Mouse (Mus musculus): ENCODE data around the gene Ifna11. TPM values are rescaled to one million over a fixed set of nuclear protein-coding genes. Genes with fewer than 3 reads are reported as not detected.
"Not testable (repeated sequence)": the region's sequence is repeated elsewhere in the genome, so short reads cannot be mapped to it uniquely, and the experiment has no call there.

Gene Ifna11
- polyA plus RNA-seq, 1 experiment from 2014 or later, result not detected

DNA sequence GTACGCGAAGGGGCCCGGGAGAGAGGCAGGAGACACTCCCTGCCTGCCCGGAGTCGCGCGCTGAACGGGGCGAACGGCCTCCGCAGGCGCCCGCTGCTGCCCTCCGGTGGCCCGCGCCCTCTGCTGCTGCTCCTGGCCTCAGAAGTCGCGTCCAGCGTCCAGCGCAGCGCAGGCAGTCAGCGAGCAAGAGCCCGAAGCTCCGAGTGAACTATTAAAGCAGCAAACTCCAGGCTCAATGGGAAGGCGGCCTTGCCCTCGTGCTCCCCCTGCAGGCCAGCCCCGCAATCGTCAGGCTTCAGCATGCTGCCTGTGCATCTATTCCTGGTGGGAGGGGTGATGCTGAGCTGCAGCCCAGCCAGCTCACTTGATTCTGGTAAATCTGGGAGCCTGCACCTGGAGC is 28.5 kb upstream of the Ifna11 start, which contains the start of gene Gm13278:
Gene Gm13278 (plus strand): TSS at position 301 of the 400 bp plus-strand sequence.
- H3K9me3 ChIP-seq (replicated peaks; ENCODE audit: control insufficient read depth, low read length); H3K4me3 ChIP-seq (ENCODE audit: low read depth, low read length); H3K9ac ChIP-seq (ENCODE audit: low read depth, low read length); H3K4me1 ChIP-seq (ENCODE audit: control insufficient read depth, low read depth, low read length); ATAC-seq (ENCODE audit: low read depth); H3K4me2 ChIP-seq (ENCODE audit: low read depth, low read length); H3K27ac ChIP-seq (ENCODE audit: low read length); H3K36me3 ChIP-seq (ENCODE audit: control insufficient read depth, insufficient read depth); H3K27me3 ChIP-seq (ENCODE audit: control insufficient read depth, insufficient read depth, low read depth, low read length): not testable (repeated sequence)
- WGBS (ENCODE audit: insufficient replicate concordance), result no CpG with 5 or more reads among the region's 28 CpGs

GRCm38 (mm10) chr4:88793936-88794675 is 25.7 kb upstream of the Ifna11 start, which contains the start of gene Gm13275:
Gene Gm13275, plus strand, starts transcription at chr4:88794487.
- H3K9ac ChIP-seq (ENCODE audit: low read depth, low read length); ATAC-seq (ENCODE audit: low read depth); H3K27me3 ChIP-seq (ENCODE audit: control insufficient read depth, insufficient read depth, low read depth, low read length); H3K4me3 ChIP-seq (ENCODE audit: low read depth, low read length); H3K36me3 ChIP-seq (ENCODE audit: control insufficient read depth, insufficient read depth); H3K9me3 ChIP-seq (replicated peaks; ENCODE audit: control insufficient read depth, low read length); H3K4me1 ChIP-seq (ENCODE audit: control insufficient read depth, low read depth, low read length); H3K4me2 ChIP-seq (ENCODE audit: low read depth, low read length); H3K27ac ChIP-seq (ENCODE audit: low read length): not testable (repeated sequence)
- 0% methylated on average over 9 of the region's 52 CpGs for WGBS (ENCODE audit: insufficient replicate concordance)

DNA sequence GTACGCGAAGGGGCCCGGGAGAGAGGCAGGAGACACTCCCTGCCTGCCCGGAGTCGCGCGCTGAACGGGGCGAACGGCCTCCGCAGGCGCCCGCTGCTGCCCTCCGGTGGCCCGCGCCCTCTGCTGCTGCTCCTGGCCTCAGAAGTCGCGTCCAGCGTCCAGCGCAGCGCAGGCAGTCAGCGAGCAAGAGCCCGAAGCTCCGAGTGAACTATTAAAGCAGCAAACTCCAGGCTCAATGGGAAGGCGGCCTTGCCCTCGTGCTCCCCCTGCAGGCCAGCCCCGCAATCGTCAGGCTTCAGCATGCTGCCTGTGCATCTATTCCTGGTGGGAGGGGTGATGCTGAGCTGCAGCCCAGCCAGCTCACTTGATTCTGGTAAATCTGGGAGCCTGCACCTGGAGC is 22.7 kb upstream of the Ifna11 start, which contains the start of gene Gm13279:
Gene Gm13279 (plus strand): TSS at position 301 of the 400 bp plus-strand sequence.
- not testable (repeated sequence) for H3K36me3 ChIP-seq (ENCODE audit: control insufficient read depth, insufficient read depth); H3K27me3 ChIP-seq (ENCODE audit: control insufficient read depth, insufficient read depth, low read depth, low read length); H3K9me3 ChIP-seq (replicated peaks; ENCODE audit: control insufficient read depth, low read length); H3K4me2 ChIP-seq (ENCODE audit: low read depth, low read length); H3K27ac ChIP-seq (ENCODE audit: low read length); H3K4me1 ChIP-seq (ENCODE audit: control insufficient read depth, low read depth, low read length); ATAC-seq (ENCODE audit: low read depth); H3K4me3 ChIP-seq (ENCODE audit: low read depth, low read length); H3K9ac ChIP-seq (ENCODE audit: low read depth, low read length)
- no CpG with 5 or more reads among the region's 28 CpGs for WGBS (ENCODE audit: insufficient replicate concordance)

DNA sequence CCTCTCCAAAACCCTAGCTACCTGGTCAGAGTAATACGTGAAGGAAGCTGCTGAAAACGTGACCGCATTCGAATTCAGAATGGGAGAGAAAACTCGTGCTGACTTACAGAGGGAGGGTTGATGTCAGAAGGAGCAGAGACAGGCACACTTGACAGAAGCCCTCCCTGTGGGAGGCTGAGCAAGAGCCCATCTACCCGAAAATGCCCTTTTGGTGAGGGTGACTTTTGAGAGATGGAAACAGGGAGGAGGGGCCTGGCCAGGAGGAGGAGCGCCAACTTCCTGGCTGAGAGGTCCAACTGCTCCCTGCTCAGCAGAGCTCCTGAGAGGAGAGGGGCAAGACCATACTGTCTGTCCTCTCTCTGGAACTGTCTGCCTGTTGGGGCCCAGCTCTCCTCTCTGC is 20.4 kb upstream of the Ifna11 start, which contains the start of gene Gm13285:
Gene Gm13285 (plus strand): TSS at position 301 of the 400 bp plus-strand sequence.
- not testable (repeated sequence) for H3K27me3 ChIP-seq (ENCODE audit: control insufficient read depth, insufficient read depth, low read depth, low read length); H3K9ac ChIP-seq (ENCODE audit: low read depth, low read length); H3K27ac ChIP-seq (ENCODE audit: low read length); ATAC-seq (ENCODE audit: low read depth); H3K4me3 ChIP-seq (ENCODE audit: low read depth, low read length); H3K9me3 ChIP-seq (replicated peaks; ENCODE audit: control insufficient read depth, low read length); H3K36me3 ChIP-seq (ENCODE audit: control insufficient read depth, insufficient read depth); H3K4me2 ChIP-seq (ENCODE audit: low read depth, low read length); H3K4me1 ChIP-seq (ENCODE audit: control insufficient read depth, low read depth, low read length)
- 20% methylated on average over 1 of the region's 7 CpGs for WGBS (ENCODE audit: insufficient replicate concordance)

DNA sequence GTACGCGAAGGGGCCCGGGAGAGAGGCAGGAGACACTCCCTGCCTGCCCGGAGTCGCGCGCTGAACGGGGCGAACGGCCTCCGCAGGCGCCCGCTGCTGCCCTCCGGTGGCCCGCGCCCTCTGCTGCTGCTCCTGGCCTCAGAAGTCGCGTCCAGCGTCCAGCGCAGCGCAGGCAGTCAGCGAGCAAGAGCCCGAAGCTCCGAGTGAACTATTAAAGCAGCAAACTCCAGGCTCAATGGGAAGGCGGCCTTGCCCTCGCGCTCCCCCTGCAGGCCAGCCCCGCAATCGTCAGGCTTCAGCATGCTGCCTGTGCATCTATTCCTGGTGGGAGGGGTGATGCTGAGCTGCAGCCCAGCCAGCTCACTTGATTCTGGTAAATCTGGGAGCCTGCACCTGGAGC is 16.8 kb upstream of the Ifna11 start, which contains the start of gene Gm13287:
Gene Gm13287 (plus strand): TSS at position 301 of the 400 bp plus-strand sequence.
- H3K4me3 ChIP-seq (ENCODE audit: low read depth, low read length); H3K27ac ChIP-seq (ENCODE audit: low read length); H3K27me3 ChIP-seq (ENCODE audit: control insufficient read depth, insufficient read depth, low read depth, low read length); H3K9ac ChIP-seq (ENCODE audit: low read depth, low read length); H3K36me3 ChIP-seq (ENCODE audit: control insufficient read depth, insufficient read depth); H3K9me3 ChIP-seq (replicated peaks; ENCODE audit: control insufficient read depth, low read length); H3K4me1 ChIP-seq (ENCODE audit: control insufficient read depth, low read depth, low read length); ATAC-seq (ENCODE audit: low read depth): not testable (repeated sequence)
- WGBS (ENCODE audit: insufficient replicate concordance), result no CpG with 5 or more reads among the region's 29 CpGs
- peak within 1 kb of the TSS; percentile 27; the same call in 1 of the 2 replicates for H3K4me2 ChIP-seq (ENCODE audit: low read depth, low read length)

GRCm38 (mm10) chr4:88805231-88805630 is 14.5 kb upstream of the Ifna11 start, which contains the start of gene Gm13288:
Gene Gm13288, plus strand, starts transcription at chr4:88805531.
- not testable (repeated sequence) for ATAC-seq (ENCODE audit: low read depth); H3K4me2 ChIP-seq (ENCODE audit: low read depth, low read length); H3K36me3 ChIP-seq (ENCODE audit: control insufficient read depth, insufficient read depth); H3K4me3 ChIP-seq (ENCODE audit: low read depth, low read length); H3K9me3 ChIP-seq (replicated peaks; ENCODE audit: control insufficient read depth, low read length); H3K27ac ChIP-seq (ENCODE audit: low read length); H3K9ac ChIP-seq (ENCODE audit: low read depth, low read length); H3K27me3 ChIP-seq (ENCODE audit: control insufficient read depth, insufficient read depth, low read depth, low read length); H3K4me1 ChIP-seq (ENCODE audit: control insufficient read depth, low read depth, low read length)
- WGBS (ENCODE audit: insufficient replicate concordance), result no CpG with 5 or more reads among the region's 8 CpGs

- not testable (repeated sequence) for H3K9ac ChIP-seq (ENCODE audit: low read depth, low read length); H3K36me3 ChIP-seq (ENCODE audit: control insufficient read depth, insufficient read depth); H3K4me2 ChIP-seq (ENCODE audit: low read depth, low read length); H3K4me3 ChIP-seq (ENCODE audit: low read depth, low read length); H3K9me3 ChIP-seq (replicated peaks; ENCODE audit: control insufficient read depth, low read length); H3K4me1 ChIP-seq (ENCODE audit: control insufficient read depth, low read depth, low read length); ATAC-seq (ENCODE audit: low read depth); H3K27me3 ChIP-seq (ENCODE audit: control insufficient read depth, insufficient read depth, low read depth, low read length); H3K27ac ChIP-seq (ENCODE audit: low read length)
- 0% methylated on average over 8 of the region's 34 CpGs for WGBS (ENCODE audit: insufficient replicate concordance)
Measured at GRCm38 (mm10) chr4:88805761-88806160, 14.0 kb upstream of the Ifna11 start.

DNA sequence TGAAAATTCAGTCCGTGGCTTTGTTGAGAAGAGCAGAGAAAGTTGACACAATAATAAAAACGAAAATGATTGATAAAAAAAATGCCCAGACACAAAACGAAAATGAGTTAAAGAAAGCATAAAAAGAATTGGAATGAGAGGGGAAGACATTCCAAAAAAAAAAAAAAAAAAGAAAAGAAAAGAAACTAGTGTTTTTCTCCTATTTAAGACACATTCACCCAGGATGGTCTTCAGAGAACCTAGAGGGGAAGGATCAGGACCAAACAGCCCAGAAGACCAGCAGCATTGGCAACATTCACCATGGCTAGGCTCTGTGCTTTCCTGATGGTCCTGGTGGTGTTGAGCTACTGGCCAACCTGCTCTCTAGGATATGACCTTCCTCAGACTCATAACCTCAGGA is 3.8 kb upstream of the Ifna11 start, which contains the start of gene Ifna7:
Gene Ifna7 (plus strand): TSS at position 301 of the 400 bp plus-strand sequence.
- Histone ChIP-seq H3K4me1 (ENCODE audit: control insufficient read depth, low read depth, low read length) (no peaks in the 10 kb centered on the region), H3K27me3 (ENCODE audit: control insufficient read depth, insufficient read depth, low read depth, low read length) (no peaks in the 10 kb centered on the region), H3K9ac (ENCODE audit: low read depth, low read length) (no peak within 1 kb of the TSS), H3K4me2 (ENCODE audit: low read depth, low read length) (no peak within 1 kb of the TSS), H3K9me3 (replicated peaks; ENCODE audit: control insufficient read depth, low read length) (no peaks in the 10 kb centered on the region), H3K4me3 (ENCODE audit: low read depth, low read length) (no peak within 1 kb of the TSS), H3K36me3 (ENCODE audit: control insufficient read depth, insufficient read depth) (no peaks in the 10 kb centered on the region), H3K27ac (ENCODE audit: low read length) (no peak within 1 kb of the TSS)
- ATAC-seq (ENCODE audit: low read depth), result no peak
- WGBS (ENCODE audit: insufficient replicate concordance), result 30% methylated on average over 3 of the region's 3 CpGs

GRCm38 (mm10) chr4:88822995-88823394 is 3.2 kb downstream of the Ifna11 start:
- H3K36me3 ChIP-seq (ENCODE audit: control insufficient read depth, insufficient read depth), result no peaks in the 10 kb centered on the region
- no peaks in the 10 kb centered on the region for H3K4me1 ChIP-seq (ENCODE audit: control insufficient read depth, low read depth, low read length)
- no peak overlapping the region for H3K4me2 ChIP-seq (ENCODE audit: low read depth, low read length)
- no peak overlapping the region for H3K9ac ChIP-seq (ENCODE audit: low read depth, low read length)
- WGBS (ENCODE audit: insufficient replicate concordance), result 21% methylated on average over 4 of the region's 4 CpGs
- no peaks in the 10 kb centered on the region for H3K9me3 ChIP-seq (replicated peaks; ENCODE audit: control insufficient read depth, low read length)
- H3K4me3 ChIP-seq (ENCODE audit: low read depth, low read length), result no peak overlapping the region
- H3K27me3 ChIP-seq (ENCODE audit: control insufficient read depth, insufficient read depth, low read depth, low read length), result no peaks in the 10 kb centered on the region
- ATAC-seq (ENCODE audit: low read depth), result no peak
- no peak overlapping the region for H3K27ac ChIP-seq (ENCODE audit: low read length)

Measured in liver, embryonic 16.5 days (tissue).